Mouse (Mus musculus) cerebellum, postnatal 25 days (tissue): ENCODE measurements around the gene OR5BS1P.
"Not testable (repeated sequence)": the region's sequence is repeated elsewhere in the genome, so short reads cannot be mapped to it uniquely, and the experiment has no call there.

Experiments used
- DNase-seq, 2 experiments: peaks; one replicate each; pipeline ENCODE4 v3.0.0; 2021; ENCODE audit warnings: mixed read lengths in 2 of 2

OR5BS1P gene

GRCm38 (mm10) chr15:98469596-98469995 is at the start of gene OR5BS1P:
TSS of gene OR5BS1P (plus strand) at chr15:98469896.
- DNase-seq: no peak

GRCm38 (mm10) chr15:98420897-98421296 is 48.8 kb upstream of the OR5BS1P start:
- DNase-seq: no peak

GRCm38 (mm10) chr15:98424326-98424725 is 45.4 kb upstream of the OR5BS1P start:
- no peak for DNase-seq

GRCm38 (mm10) chr15:98424753-98425152 is 44.9 kb upstream of the OR5BS1P start:
- no peak for DNase-seq

- DNase-seq: no peak
Observed at GRCm38 (mm10) chr15:98425188-98425587, 44.5 kb upstream of the OR5BS1P start.

GRCm38 (mm10) chr15:98430925-98431324 is 38.8 kb upstream of the OR5BS1P start, which contains the start of gene Olfr282:
TSS of gene Olfr282 (plus strand) at chr15:98431225.
- DNase-seq: not testable (repeated sequence)

DNA sequence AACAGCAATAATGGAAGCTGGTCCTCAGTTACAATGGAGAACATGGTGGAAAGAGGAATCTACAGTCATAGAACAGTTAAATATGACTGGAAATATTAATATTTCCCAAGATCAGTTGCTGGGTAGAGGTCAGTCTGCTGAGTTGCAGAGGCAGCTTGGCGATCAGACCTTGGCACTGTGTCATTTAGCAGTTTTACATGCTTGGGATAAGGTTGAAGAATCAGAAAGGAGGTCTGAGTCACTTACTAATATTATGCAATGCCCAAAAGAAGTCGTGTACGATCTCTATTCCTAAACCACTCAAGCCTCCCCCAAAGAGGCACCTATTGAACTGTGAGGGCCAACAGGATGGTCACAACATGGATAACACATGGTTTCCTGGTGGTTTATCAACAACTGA is 25.1 kb upstream of the OR5BS1P start:
- DNase-seq: no peak

- DNase-seq: peak in 1 of 2 experiments; percentile 10
Observed at GRCm38 (mm10) chr15:98448521-98448920, 21.2 kb upstream of the OR5BS1P start.

GRCm38 (mm10) chr15:98452288-98452687 is 17.4 kb upstream of the OR5BS1P start, which contains the start of gene Olfr281:
TSS of gene Olfr281 (plus strand) at chr15:98452588.
- no peak for DNase-seq

DNA sequence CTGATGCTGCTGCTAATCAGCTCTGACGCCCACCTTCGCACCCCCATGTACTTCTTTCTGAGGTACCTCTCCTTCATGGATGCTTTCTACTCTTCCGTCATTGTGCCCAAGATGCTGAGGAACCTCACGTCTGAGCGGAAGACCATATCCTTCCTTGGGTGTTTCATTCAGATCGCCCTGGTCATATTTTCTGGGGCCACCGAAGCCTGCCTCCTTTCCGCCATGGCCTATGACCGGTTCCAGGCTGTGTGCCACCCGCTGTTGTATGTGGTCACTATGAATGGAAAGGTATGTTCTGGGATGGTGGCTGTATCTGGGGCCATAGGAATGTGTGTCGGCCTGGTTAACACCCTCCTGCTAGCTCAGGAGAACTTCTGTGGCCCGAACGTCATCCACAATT is 1.8 kb downstream of the OR5BS1P start:
- DNase-seq: no peak

GRCm38 (mm10) chr15:98474958-98475357 is 5.3 kb downstream of the OR5BS1P start:
- no peak for DNase-seq

- peak; percentile 42 to 72 for DNase-seq
Observed at GRCm38 (mm10) chr15:98475382-98475781, 5.7 kb downstream of the OR5BS1P start.

GRCm38 (mm10) chr15:98476281-98476680 is 6.6 kb downstream of the OR5BS1P start:
- DNase-seq: no peak

DNA sequence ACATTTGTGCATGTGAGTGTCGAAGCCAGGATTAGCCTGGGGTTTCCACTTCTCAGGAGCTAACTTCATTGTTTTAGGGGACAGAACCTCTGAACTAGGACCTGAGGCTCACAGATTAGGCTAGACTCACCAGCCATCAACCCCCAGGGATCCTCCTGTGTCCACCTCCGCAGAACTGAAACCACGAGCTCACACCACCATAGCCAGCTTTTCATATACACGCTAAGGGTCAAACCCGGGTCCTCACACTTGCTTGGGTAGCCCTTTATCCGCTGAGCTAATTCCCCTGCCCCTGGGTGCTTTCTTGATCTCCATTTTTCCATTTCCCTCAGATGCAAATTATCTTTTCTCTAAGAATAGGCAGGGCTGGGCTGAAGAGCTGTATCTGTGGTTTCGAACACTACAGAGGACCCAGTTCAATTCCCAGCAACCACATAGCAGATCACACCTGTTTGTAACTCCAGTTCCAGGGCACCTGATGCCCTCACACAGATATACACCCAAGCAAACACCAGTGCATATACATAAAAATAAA is 9.9 kb downstream of the OR5BS1P start:
- no peak for DNase-seq

GRCm38 (mm10) chr15:98482701-98483100 is 13.0 kb downstream of the OR5BS1P start, which contains the start of gene Lalba:
TSS of gene Lalba (minus strand) at chr15:98482721.
- DNase-seq: no peak

GRCm38 (mm10) chr15:98483907-98484886 is 14.5 kb downstream of the OR5BS1P start:
- no peak for DNase-seq

DNA sequence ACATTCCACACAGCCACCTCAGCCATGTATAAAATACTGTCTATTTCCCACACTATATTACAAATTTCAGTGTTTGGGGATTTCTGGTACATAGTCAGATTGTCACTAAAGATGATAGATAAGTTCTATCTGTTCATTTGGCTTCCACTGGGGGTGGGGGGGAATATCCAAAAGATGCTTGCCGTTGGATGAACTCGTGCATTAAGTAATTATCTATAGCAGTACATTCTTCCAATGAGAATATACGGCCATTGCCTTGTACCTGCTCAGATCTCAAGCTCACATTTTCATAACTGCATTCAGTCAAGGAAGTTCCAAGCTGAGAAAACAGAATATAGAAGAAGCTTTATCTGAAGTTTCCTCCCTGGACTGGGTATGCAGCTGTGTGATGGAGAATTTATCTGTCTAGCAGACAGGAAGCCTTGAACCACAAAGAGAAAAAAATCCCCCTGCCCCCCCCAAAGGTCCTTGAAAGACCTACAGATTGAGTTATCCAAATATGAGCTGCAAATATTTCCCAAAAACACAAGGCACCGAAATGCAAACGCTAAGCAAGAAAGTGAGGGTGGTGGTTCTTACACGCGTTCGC is 16.8 kb downstream of the OR5BS1P start:
- DNase-seq: no peak

DNA sequence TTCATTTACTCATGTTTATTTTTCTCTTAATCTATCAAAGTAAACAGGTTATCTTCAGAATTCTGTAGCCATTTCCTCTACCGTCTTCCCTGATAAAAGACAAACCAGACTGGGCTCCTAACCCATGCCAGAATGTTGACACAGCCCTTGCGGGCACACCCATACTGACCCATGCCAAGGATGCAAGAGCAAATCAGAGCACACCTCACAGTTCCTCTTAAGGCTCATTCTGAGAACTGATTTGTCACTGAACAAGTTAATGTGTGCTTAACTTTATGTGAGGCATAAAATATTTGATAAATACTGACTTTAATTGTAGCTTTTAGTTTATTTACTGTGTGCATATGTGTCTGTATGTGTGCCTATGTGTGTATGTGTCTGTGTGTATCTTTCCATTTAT is 21.6 kb downstream of the OR5BS1P start:
- DNase-seq: no peak

DNA sequence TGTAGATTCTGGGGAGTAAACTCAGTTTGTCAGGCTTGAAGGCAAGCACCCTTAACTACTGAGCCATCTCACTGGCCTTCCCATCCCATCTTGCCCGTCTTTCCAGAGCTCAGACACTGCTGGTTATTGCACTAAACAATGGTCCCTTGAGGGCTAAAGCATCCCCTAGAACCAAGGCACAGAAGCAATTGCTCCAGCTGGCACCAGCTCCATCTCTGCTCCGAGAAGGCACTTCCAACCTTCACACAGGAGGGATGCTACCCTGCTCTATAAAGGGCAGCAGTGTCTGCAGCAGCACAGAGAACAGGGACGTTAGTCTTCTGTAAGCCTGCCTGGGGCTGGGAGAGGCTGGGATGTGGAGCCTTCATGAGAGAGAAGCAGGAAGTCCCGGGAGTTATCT is 22.4 kb downstream of the OR5BS1P start, which contains the start of gene Olfr279:
Olfr279 (plus strand) TSS at position 301 of the 400 bp plus-strand sequence.
- DNase-seq: no peak

DNA sequence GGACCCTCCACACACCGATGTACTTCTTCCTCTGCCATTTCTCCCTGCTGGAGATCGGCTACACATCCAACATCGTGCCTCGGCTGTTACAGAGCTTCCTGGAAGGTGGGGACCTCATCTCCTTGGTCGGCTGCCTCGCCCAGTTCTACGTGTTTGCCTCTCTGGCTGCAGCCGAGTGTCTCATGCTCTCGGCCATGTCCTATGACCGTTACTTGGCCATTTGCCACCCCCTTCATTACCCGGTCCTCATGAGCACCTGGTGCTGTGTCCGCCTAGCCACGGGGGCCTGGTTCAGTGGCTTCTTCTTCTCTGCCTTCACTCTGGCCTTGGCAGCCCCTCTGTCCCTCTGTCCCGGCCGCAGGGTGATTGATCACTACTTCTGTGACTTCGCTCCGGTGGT is 27.9 kb downstream of the OR5BS1P start:
- peak; percentile 9 to 43 for DNase-seq

- DNase-seq: no peak
Observed at GRCm38 (mm10) chr15:98503317-98503716, 33.6 kb downstream of the OR5BS1P start.

GRCm38 (mm10) chr15:98504514-98504913 is 34.8 kb downstream of the OR5BS1P start:
- DNase-seq: peak; percentile 57 to 76

GRCm38 (mm10) chr15:98506253-98506957 is 36.7 kb downstream of the OR5BS1P start:
- DNase-seq: no peak
